Mouse (Mus musculus) ovary, postnatal 10 days (tissue): Measurements from ENCODE around the gene Ranbp3l.

ENCODE experiments used
- DNase-seq: peaks from one replicate; pipeline ENCODE4 v3.0.0; 2022; ENCODE audit warnings: low spot score

Ranbp3l gene

GRCm38 (mm10) chr15:9094366-9094750 is 126.6 kb downstream of the Ranbp3l start:
- DNase-seq, result no peak

- DNase-seq, result no peak
Measured at GRCm38 (mm10) chr15:9096865-9097264, 129.1 kb downstream of the Ranbp3l start.

- DNase-seq, result no peak
Measured at GRCm38 (mm10) chr15:9100446-9101077, 132.8 kb downstream of the Ranbp3l start.

GRCm38 (mm10) chr15:9106303-9107074 is 138.7 kb downstream of the Ranbp3l start:
- no peak for DNase-seq

- no peak for DNase-seq
Measured at GRCm38 (mm10) chr15:9110526-9111347, 143.0 kb downstream of the Ranbp3l start.

- DNase-seq, result no peak
Measured at GRCm38 (mm10) chr15:9111648-9112047, 143.9 kb downstream of the Ranbp3l start.

- no peak for DNase-seq
Measured at GRCm38 (mm10) chr15:9113556-9113955, 145.8 kb downstream of the Ranbp3l start.

GRCm38 (mm10) chr15:9114131-9114530 is 146.4 kb downstream of the Ranbp3l start:
- no peak for DNase-seq

GRCm38 (mm10) chr15:9114599-9114998 is 146.8 kb downstream of the Ranbp3l start:
- no peak for DNase-seq
